Mouse (Mus musculus): ENCODE measurements around the gene Itgb4. TPM values are rescaled to one million over a fixed set of nuclear protein-coding genes. Genes with fewer than 3 reads are reported as not detected.

The Itgb4 gene
- polyA plus RNA-seq, 3 experiments from 2014 or later = not detected

- no peak for ATAC-seq
Observed at GRCm38 (mm10) chr11:115970006-115970673, 4.4 kb upstream of the Itgb4 start.

- ATAC-seq = no peak
Observed at GRCm38 (mm10) chr11:115971016-115971415, 3.5 kb upstream of the Itgb4 start.

- ATAC-seq = no peak
Observed at GRCm38 (mm10) chr11:115975083-115975420, 543 bp downstream of the Itgb4 start.

GRCm38 (mm10) chr11:115975544-115975943, 1.0 kb downstream of the Itgb4 start:
- no peak for ATAC-seq

GRCm38 (mm10) chr11:115982472-115982871, 8.0 kb downstream of the Itgb4 start:
- no peak for ATAC-seq

- no peak for ATAC-seq
Observed at GRCm38 (mm10) chr11:115983291-115983690, 8.8 kb downstream of the Itgb4 start.

GRCm38 (mm10) chr11:115989686-115990085, 15.2 kb downstream of the Itgb4 start:
- ATAC-seq = no peak

- ATAC-seq = no peak
Observed at GRCm38 (mm10) chr11:115992098-115992497, 17.6 kb downstream of the Itgb4 start.

GRCm38 (mm10) chr11:115995256-115995655, 20.7 kb downstream of the Itgb4 start:
- ATAC-seq = no peak

GRCm38 (mm10) chr11:115997047-115997446, 22.5 kb downstream of the Itgb4 start:
- no peak for ATAC-seq

- no peak for ATAC-seq
Observed at GRCm38 (mm10) chr11:115997662-115998061, 23.2 kb downstream of the Itgb4 start.

- no peak for ATAC-seq
Observed at GRCm38 (mm10) chr11:115999027-115999426, 24.5 kb downstream of the Itgb4 start.

- no peak for ATAC-seq
Observed at GRCm38 (mm10) chr11:115999538-116000143, 25.1 kb downstream of the Itgb4 start.

- ATAC-seq = no peak
Observed at GRCm38 (mm10) chr11:116000607-116001006, 26.1 kb downstream of the Itgb4 start.

GRCm38 (mm10) chr11:116001725-116002124, 27.2 kb downstream of the Itgb4 start:
- ATAC-seq = no peak

- no peak for ATAC-seq
Observed at GRCm38 (mm10) chr11:116002894-116003293, 28.4 kb downstream of the Itgb4 start.

GRCm38 (mm10) chr11:116004186-116004823, 29.8 kb downstream of the Itgb4 start:
- no peak for ATAC-seq

- ATAC-seq = peak; percentile 41
Observed at GRCm38 (mm10) chr11:116004840-116005700, 30.6 kb downstream of the Itgb4 start.

- no peak for ATAC-seq
Observed at GRCm38 (mm10) chr11:116005701-116006419, 31.4 kb downstream of the Itgb4 start.

- no peak for ATAC-seq
Observed at GRCm38 (mm10) chr11:116007095-116007850, 32.8 kb downstream of the Itgb4 start.

GRCm38 (mm10) chr11:116008411-116008810, 33.9 kb downstream of the Itgb4 start:
- no peak for ATAC-seq

Data from inflammation-experienced regulatory T-cells, adult 6 months (primary cell).